Mouse (Mus musculus) heart, postnatal 0 days (tissue): ENCODE results near the gene Ankrd44. TPM values are rescaled to one million over a fixed set of nuclear protein-coding genes. Genes with fewer than 3 reads are reported as not detected.

Experiments used
- ATAC-seq: fragments of 200-750 bp; cut with Nextera tagmentation; 2 replicates; pipeline ENCODE4 v1.8.0; 2017; ENCODE audit warnings: low read depth, moderate number of reproducible peaks, moderate library complexity; ENCODE audit not compliant: insufficient read depth
- DNase-seq: peaks from one replicate; pipeline ENCODE4 v3.0.0-alpha.2; 2016; ENCODE audit warnings: low spot score
- H3K27ac ChIP-seq: fragments of 300-500 bp; sonication (generic); 2 replicates; pipeline ENCODE4 v1.5.1; 2014; ENCODE audit warnings: low read depth, mild to moderate bottlenecking
- H3K27me3 ChIP-seq: fragments of 300-500 bp; sonication (generic); 2 replicates; pipeline ENCODE4 v1.6.1; 2014; ENCODE audit warnings: low read length, mixed read lengths; ENCODE audit not compliant: control insufficient read depth, insufficient read depth
- H3K36me3 ChIP-seq: fragments of 300-500 bp; sonication (generic); replicated peaks from 2 replicates; pipeline ENCODE4 v1.6.1; 2014; ENCODE audit warnings: low read length, mixed read lengths; ENCODE audit not compliant: control insufficient read depth, insufficient read depth
- H3K4me1 ChIP-seq: fragments of 300-500 bp; sonication (generic); 2 replicates; pipeline ENCODE4 v1.6.1; 2014; ENCODE audit warnings: antibody characterized with exemption; ENCODE audit not compliant: control insufficient read depth, insufficient read depth
- H3K4me2 ChIP-seq: fragments of 300-500 bp; sonication (generic); 2 replicates; pipeline ENCODE4 v1.6.1; 2014; ENCODE audit warnings: low read depth, mild to moderate bottlenecking, low read length, moderate library complexity
- H3K4me3 ChIP-seq: fragments of 300-500 bp; sonication (generic); 2 replicates; pipeline ENCODE4 v1.5.1; 2014; ENCODE audit warnings: low read depth, low read length
- H3K9ac ChIP-seq: fragments of 300-500 bp; sonication (generic); replicated peaks from 2 replicates; pipeline ENCODE4 v1.6.1; 2014; ENCODE audit warnings: low read depth, low read length, mixed read lengths
- H3K9me3 ChIP-seq: fragments of 300-500 bp; sonication (generic); replicated peaks from 2 replicates; pipeline ENCODE4 v1.6.1; 2016; ENCODE audit warnings: low read length; ENCODE audit not compliant: control insufficient read depth
- CTCF ChIP-seq: IDR thresholded peaks from 2 replicates; pipeline ENCODE4 v1.5.1; 2016; ENCODE audit warnings: antibody characterized with exemption, control low read depth, low read depth
- EP300 ChIP-seq: IDR thresholded peaks from 2 replicates; pipeline ENCODE4 v1.6.1; 2016; ENCODE audit warnings: antibody characterized with exemption, low read depth
- WGBS: fragments of 180-500 bp; shearing (Covaris S2); extraction: QIAGEN DNeasy Blood & Tissue Kit; methylation state at CpG from one replicate; pipeline ENCODE4 v1.1.7; 2014; 5-methylcytosine and 5-hydroxymethylcytosine counted together
- polyA plus RNA-seq: library from polyadenylated mRNA; unstranded; fragments of >200 nt; fragmentation: Nextera tagmentation; extraction: Ambion mirVana; gene quantifications from 2 replicates; pipeline ENCODE4 v1.2.1, GENCODE M21; 2015
- total RNA-seq: library from RNA; depleted of rRNA; stranded (reverse); fragments of >200 nt; gene quantifications from 2 replicates; pipeline ENCODE4 v1.2.3, GENCODE M21; 2014; ENCODE audit warnings: low replicate concordance

The Ankrd44 gene
- total and polyA plus RNA-seq, 2 experiments from 2014 or later = 3.3 to 9.6 TPM

DNA sequence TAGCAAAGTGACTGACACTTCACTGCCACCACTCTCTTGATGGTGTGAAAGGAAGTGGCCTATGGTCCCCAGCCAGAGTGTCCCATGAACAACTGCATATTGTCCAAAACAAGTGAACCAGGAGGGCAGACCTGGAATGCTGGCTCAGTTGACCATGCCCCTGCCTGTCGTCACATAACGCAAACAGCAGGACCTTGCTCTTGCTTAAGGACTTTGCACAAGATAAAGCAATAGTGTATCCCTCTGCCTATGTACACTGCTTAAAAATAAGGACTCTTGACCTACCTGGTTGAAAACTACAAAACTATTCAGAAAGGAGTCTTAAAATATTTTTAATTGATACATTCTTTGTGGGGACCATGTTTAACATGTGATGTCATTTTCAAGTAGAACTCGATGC is 44.7 kb downstream of the Ankrd44 start:
- Histone ChIP-seq H3K4me1 (no peaks in the 10 kb centered on the region), H3K4me3 (no peak overlapping the region), H3K9me3 (no peaks in the 10 kb centered on the region), H3K9ac (no peak overlapping the region), H3K27me3 (no peaks in the 10 kb centered on the region), H3K27ac (no peak overlapping the region), H3K36me3 (no peaks in the 10 kb centered on the region), H3K4me2 (no peak overlapping the region)
- WGBS = 67% methylated on average over 3 of the region's 3 CpGs
- ATAC-seq (no peak), DNase-seq (no peak)
- TF ChIP-seq CTCF = no peak
- TF ChIP-seq EP300 = no peak

DNA sequence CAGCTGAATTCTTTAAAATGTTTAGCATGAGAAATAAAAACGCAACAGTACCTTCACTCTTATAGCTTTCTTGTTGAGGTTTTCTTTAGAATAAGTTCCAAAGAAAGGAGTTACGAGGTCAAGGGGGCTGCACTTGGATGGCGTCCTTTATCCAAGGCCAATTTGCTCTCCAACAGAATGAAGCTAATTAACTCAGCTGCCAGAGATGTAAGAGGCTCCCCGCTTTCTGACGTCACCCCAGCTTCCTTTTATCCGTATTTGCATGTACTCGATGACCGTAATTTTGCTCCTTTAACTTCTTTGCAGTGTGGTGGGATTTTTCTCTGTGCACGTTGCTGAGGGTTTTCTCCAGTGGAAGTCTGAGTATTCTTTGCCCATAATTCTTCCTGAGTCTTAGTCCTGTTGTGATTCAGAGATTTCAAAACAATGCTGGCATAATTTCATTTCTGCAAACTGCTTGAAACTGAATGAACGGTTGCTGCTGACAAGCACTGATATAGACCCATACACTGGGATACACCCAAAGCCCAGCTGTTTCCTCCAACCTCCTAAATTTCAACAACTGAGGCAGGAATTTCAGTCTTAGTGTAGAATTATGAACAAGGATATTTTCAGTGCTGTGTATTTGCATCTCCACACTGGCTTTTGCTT is 48.6 kb downstream of the Ankrd44 start:
- Histone ChIP-seq H3K9ac (no peak overlapping the region), H3K4me2 (no peak overlapping the region), H3K36me3 (no peaks in the 10 kb centered on the region), H3K27me3 (no peaks in the 10 kb centered on the region), H3K27ac (no peak overlapping the region), H3K4me3 (no peak overlapping the region), H3K9me3 (no peaks in the 10 kb centered on the region), H3K4me1 (no peaks in the 10 kb centered on the region)
- DNase-seq = no peak
- ATAC-seq = no peak
- TF ChIP-seq EP300 (no peak), CTCF (no peak)
- 76% methylated on average over 10 of the region's 10 CpGs for WGBS

DNA sequence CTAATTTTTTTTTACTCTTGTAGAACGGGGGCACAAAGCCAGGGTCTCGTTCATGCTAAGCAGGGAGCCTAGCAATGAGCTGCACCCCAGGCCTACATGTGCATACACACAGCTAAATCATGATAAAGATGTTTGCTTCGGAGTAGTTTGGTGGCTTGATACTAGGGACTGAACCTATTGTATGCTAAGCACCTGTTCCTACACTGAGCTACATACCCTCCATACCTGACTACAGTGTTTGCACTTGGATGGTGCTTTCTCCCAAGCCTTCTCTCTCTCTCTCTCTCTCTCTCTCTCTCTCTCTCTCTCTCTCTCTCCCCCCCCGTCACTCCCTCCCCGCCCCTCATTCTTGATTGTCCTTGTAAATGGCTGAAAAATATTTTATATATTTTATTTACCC is 49.2 kb downstream of the Ankrd44 start:
- Histone ChIP-seq H3K9ac (no peak overlapping the region), H3K4me3 (no peak overlapping the region), H3K9me3 (no peaks in the 10 kb centered on the region), H3K36me3 (no peaks in the 10 kb centered on the region), H3K4me2 (no peak overlapping the region), H3K27ac (no peak overlapping the region), H3K27me3 (no peaks in the 10 kb centered on the region), H3K4me1 (no peaks in the 10 kb centered on the region)
- ATAC-seq (no peak), DNase-seq (no peak)
- no peak for TF ChIP-seq EP300
- no peak for TF ChIP-seq CTCF
- 93% methylated on average over 5 of the region's 5 CpGs for WGBS

DNA sequence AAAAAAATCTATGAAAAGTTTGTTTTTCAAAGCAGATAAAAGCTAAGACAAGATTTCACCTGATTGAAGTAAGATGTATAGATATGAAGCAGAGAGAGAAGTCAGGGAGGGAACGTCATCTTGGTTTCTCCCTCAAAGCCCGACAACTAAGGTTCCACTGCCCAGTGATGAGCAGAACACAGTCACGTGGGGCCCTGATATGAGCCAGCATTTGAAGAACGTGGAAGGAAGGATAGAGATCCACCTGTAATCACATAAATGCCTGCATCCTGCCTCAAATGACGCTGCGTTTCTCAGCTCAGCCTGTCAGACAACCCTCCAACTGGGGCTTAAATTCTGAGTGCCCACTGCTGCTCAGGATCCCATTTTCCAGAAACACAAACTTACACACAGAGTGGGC is 52.1 kb downstream of the Ankrd44 start:
- H3K27ac ChIP-seq = no peak overlapping the region
- WGBS = 75% methylated on average over 6 of the region's 6 CpGs
- H3K9me3 ChIP-seq = no peaks in the 10 kb centered on the region
- no peaks in the 10 kb centered on the region for H3K4me1 ChIP-seq
- H3K36me3 ChIP-seq = no peaks in the 10 kb centered on the region
- ATAC-seq (no peak), DNase-seq (no peak)
- no peak overlapping the region for H3K9ac ChIP-seq
- H3K4me2 ChIP-seq = no peak overlapping the region
- TF ChIP-seq EP300 (no peak), CTCF (no peak)
- H3K4me3 ChIP-seq = no peak overlapping the region
- no peaks in the 10 kb centered on the region for H3K27me3 ChIP-seq

DNA sequence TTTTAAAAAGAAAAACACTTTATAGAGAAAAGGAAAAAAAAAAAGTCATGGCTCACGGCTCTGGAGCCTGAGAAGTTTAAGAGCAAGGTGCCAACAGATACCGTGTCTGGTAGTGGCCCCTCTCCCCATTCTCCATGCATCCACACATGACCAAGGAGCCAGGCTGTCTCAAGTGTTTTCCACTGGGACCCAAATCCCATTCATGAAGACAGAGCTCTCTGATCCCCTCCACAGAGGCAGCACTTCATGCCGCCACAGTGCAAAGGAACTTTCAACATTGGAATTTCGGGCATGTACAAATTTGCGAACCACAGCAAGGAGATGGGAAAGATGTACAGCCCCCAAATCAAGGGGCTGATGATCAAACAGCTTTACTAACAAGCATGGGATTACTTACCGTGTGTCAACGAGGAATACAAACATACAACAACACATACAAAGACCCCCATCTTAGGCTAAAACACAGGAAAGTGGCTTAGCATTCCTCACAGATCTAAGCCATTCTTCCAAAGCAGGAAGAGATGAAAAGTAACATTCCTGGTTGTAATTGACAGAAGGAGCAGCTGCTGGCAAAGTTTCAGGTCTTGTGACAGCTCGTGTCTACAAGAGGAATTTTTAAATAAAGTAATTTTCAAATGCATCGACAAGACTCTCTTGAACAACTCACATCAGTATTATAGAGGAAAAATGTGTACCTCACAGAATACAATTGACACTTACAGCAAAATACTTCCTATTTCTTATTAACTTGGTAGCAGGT is 53.1 kb downstream of the Ankrd44 start:
- no peak overlapping the region for H3K4me2 ChIP-seq
- H3K36me3 ChIP-seq = no peaks in the 10 kb centered on the region
- H3K27me3 ChIP-seq = no peaks in the 10 kb centered on the region
- WGBS = 50% methylated on average over 9 of the region's 9 CpGs
- H3K27ac ChIP-seq = no peak overlapping the region
- ATAC-seq (no peak), DNase-seq (no peak)
- H3K4me3 ChIP-seq = no peak overlapping the region
- no peak for TF ChIP-seq CTCF
- no peak for TF ChIP-seq EP300
- H3K9me3 ChIP-seq = no peaks in the 10 kb centered on the region
- peaks cover 5% of the 10 kb centered on the region for H3K4me1 ChIP-seq
- no peak overlapping the region for H3K9ac ChIP-seq

DNA sequence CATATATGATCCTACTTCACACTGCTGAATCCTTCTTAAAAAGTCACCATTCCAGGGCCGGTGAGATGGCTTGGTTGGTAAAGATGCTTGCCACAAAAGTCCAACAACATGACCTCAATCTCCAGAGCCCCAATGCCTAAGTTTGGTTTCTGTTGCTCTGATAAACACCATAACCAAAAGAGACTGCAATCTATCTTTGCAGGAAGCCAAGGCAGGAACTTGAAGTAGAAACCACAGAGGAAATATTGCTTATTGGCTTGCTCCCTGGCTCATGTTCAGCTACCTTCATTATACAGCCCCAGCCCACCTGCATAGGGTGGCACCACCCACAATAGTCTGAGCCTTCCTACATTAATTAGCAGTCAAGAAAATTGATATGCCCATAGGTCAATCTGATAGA is 54.9 kb downstream of the Ankrd44 start:
- Histone ChIP-seq H3K4me1 (peaks cover 6% of the 10 kb centered on the region), H3K9me3 (no peaks in the 10 kb centered on the region), H3K4me3 (no peak overlapping the region), H3K36me3 (no peaks in the 10 kb centered on the region), H3K4me2 (no peak overlapping the region), H3K27me3 (no peaks in the 10 kb centered on the region), H3K9ac (no peak overlapping the region), H3K27ac (no peak overlapping the region)
- DNase-seq (no peak), ATAC-seq (no peak)
- TF ChIP-seq CTCF (no peak), EP300 (no peak)
- 90% methylated on average over 1 of the region's 1 CpGs for WGBS
